In the genomic region with DNA sequence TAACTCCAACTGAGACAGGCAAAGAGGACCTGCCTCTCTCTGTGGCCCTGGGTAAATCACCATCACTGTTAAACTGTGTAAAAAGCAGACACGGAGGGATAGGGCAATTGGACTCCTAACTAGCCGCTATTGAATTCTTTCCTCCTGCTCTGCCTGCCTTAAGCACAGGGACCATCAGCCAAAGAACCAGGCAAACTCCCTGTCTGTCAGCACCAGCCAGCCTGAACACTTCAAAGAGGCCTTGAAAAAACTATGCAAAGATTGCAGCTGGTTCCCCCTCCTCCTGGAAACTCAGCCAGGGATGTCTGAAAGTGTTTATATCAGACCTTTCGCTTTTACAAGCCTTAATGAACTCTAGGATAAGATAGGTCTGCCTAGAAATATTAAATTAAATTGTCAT, we compare ENCODE assay signal across 18 mouse cellular contexts. TPM values are rescaled to one million over a fixed set of nuclear protein-coding genes. Genes with fewer than 3 reads are reported as not detected.
DNase-seq lines count a peak whose midpoint lies in the region; ATAC-seq lines count a peak whose summit lies in the region.
"Had no signal": no experiment of that assay in that cellular context is flagged by ENCODE, and none has a peak within 500 bp of the region (broad histone marks: within the 10 kb centered on the region; RNA-seq: fewer than 3 reads in every experiment).

No protein-coding gene starts in this region.

- no peak for ATAC-seq in heart, embryonic 12.5 days (ENCODE audit: insufficient number of reproducible peaks, low FRiP score)
- ATAC-seq: intestine, embryonic 15.5 days had no signal

- no peaks in the 10 kb centered on the region for H3K9me3 ChIP-seq in heart, embryonic 12.5 days (replicated peaks)
- H3K9me3 ChIP-seq: intestine, embryonic 15.5 days; midbrain, embryonic 12.5 days; neural tube, embryonic 12.5 days had no signal

- peaks cover 11% of the 10 kb centered on the region for H3K4me1 ChIP-seq in heart, embryonic 12.5 days (replicated peaks)
- H3K4me1 ChIP-seq: intestine, embryonic 15.5 days; neural tube, embryonic 12.5 days had no signal

- H3K27me3 ChIP-seq in heart, embryonic 12.5 days (replicated peaks) = no peaks in the 10 kb centered on the region
- H3K27me3 ChIP-seq: neural tube, embryonic 12.5 days had no signal

- no peak for DNase-seq in heart, postnatal 25 days (ENCODE audit: low spot score)
- DNase-seq in lung, postnatal 10 days = peak; percentile 9
- no peak for DNase-seq in lung, adult 18-20 months
- peak; percentile 56 for DNase-seq in embryo, embryonic 10 days (ENCODE audit: low spot score)
- DNase-seq in forelimb bud, embryonic 11.5 days (ENCODE audit: low read depth, low spot score) = peak; percentile 8
- DNase-seq in spleen, postnatal 36 days (ENCODE audit: low spot score in 2 of 2) = no peak
- DNase-seq: cerebellum, adult 11-12 months; gastrocnemius, adult 2 months; heart, postnatal 36 days; kidney, postnatal 14 days had no signal

- intact Hi-C loops in heart, postnatal 25 days (cut with DNase I) = no loop called here

- peak overlapping the region; percentile 24 for H3K4me2 ChIP-seq in heart, embryonic 12.5 days
- H3K4me2 ChIP-seq: intestine, embryonic 15.5 days; midbrain, embryonic 12.5 days; neural tube, embryonic 12.5 days had no signal

- H3K27ac ChIP-seq in heart, embryonic 12.5 days (ENCODE audit: poor library complexity, severe bottlenecking) = peak overlapping the region; percentile 59
- H3K27ac ChIP-seq: gastrocnemius, adult 2 months; intestine, embryonic 15.5 days; midbrain, embryonic 12.5 days; neural tube, embryonic 12.5 days; stomach, postnatal 0 days had no signal

- H3K36me3 ChIP-seq in heart, embryonic 12.5 days = peaks cover 9% of the 10 kb centered on the region
- H3K36me3 ChIP-seq: intestine, embryonic 15.5 days; midbrain, embryonic 12.5 days; neural tube, embryonic 12.5 days had no signal

- no peak overlapping the region for H3K4me3 ChIP-seq in heart, embryonic 12.5 days
- H3K4me3 ChIP-seq: erythroblast, embryonic 14.5 days; gastrocnemius, adult 2 months; intestine, embryonic 15.5 days; midbrain, embryonic 12.5 days; neural tube, embryonic 12.5 days had no signal

- H3K9ac ChIP-seq in heart, embryonic 12.5 days = no peak overlapping the region
- H3K9ac ChIP-seq: intestine, embryonic 15.5 days; midbrain, embryonic 12.5 days; neural tube, embryonic 12.5 days had no signal

- WGBS in heart, embryonic 12.5 days = 9% methylated on average over 3 of the region's 3 CpGs

RNA-seq across cellular contexts. Expression of a gene that starts 4.5 kb away (rescaled TPM):
- polyA plus RNA-seq in heart, embryonic 12.5 days (2016; fragmentation: Nextera tagmentation; extraction: Ambion mirVana) = 661 and 676 TPM in 2 replicates
- total RNA-seq in heart, postnatal 25 days (2021) = 10 to 100 TPM; 12.2 to 17.1 TPM

RNA-seq across cellular contexts. Expression of a gene that starts 29.7 kb away (rescaled TPM):
- 543 and 559 TPM in 2 replicates for polyA plus RNA-seq in heart, embryonic 12.5 days (2016; fragmentation: Nextera tagmentation; extraction: Ambion mirVana)
- total RNA-seq in heart, postnatal 25 days (2021) = 10 to 100 TPM; 31.2 to 36.5 TPM

RNA-seq across cellular contexts. Expression of a gene that starts 59.2 kb away (rescaled TPM):
- polyA plus RNA-seq in heart, embryonic 12.5 days (2016; fragmentation: Nextera tagmentation; extraction: Ambion mirVana) = 208 and 215 TPM in 2 replicates
- 1 to 10 TPM; 2.0 to 3.6 TPM for total RNA-seq in heart, postnatal 25 days (2021)
- total RNA-seq: liver, adult 2 months had no signal
- polyA plus RNA-seq: liver, adult 2 months had no signal

RNA-seq across cellular contexts. Expression of a gene that starts 60.0 kb away (rescaled TPM):
- 9.2 and 10.6 TPM in 2 replicates for polyA plus RNA-seq in heart, embryonic 12.5 days (2016; fragmentation: Nextera tagmentation; extraction: Ambion mirVana)
- total RNA-seq in heart, postnatal 25 days (2021) = 1 to 10 TPM in 1 of 2 experiments, under 1 TPM in 1; 0.95 to 1.3 TPM
- total RNA-seq: liver, adult 2 months had no signal
- polyA plus RNA-seq: erythroblast, embryonic 14.5 days; liver, adult 2 months; small intestine, adult 2 months had no signal

Comparison
In these comparisons a context has a peak if more than half of its experiments do, and no peak if none do; other contexts are left out.
1. DNase-seq: peak in lung, postnatal 10 days (single experiment), embryo, embryonic 10 days (single experiment) and forelimb bud, embryonic 11.5 days (single experiment); none in heart, postnatal 25 days (single experiment), lung, adult 18-20 months (0 of 2) and spleen, postnatal 36 days (0 of 2).